15 mouse cellular contexts compared by ENCODE assay signal in genomic region chr13:106768807-106769206, GRCm38 (mm10).
DNase-seq lines count a peak whose midpoint lies in the region.
"Had no signal": no experiment of that assay in that cellular context is flagged by ENCODE, and none has a peak within 500 bp of the region (broad histone marks: within the 10 kb centered on the region; RNA-seq: fewer than 3 reads in every experiment).

No protein-coding gene starts in this region.

- DNase-seq in heart, adult 11 months: peak; percentile 70
- DNase-seq in heart, postnatal 10 days: no peak
- DNase-seq in left cerebral cortex, adult 9 months (ENCODE audit: low spot score in 2 of 2): peak; percentile 6 to 11
- DNase-seq in left cerebral cortex, adult 8-10 months (ENCODE audit: low spot score in 2 of 2): no peak
- peak; percentile 49 for DNase-seq in brain, adult 2 months (ENCODE audit: low read depth, low spot score)
- peak; percentile 38 for DNase-seq in telencephalon, adult 2 months (ENCODE audit: low read depth, low spot score)
- DNase-seq in kidney, postnatal 25 days: no peak
- DNase-seq: adrenal gland, adult 2 months; adrenal gland, postnatal 10 days; adrenal gland, postnatal 25 days; cerebellum, adult 11-12 months; cerebellum, adult 2 months; cerebellum, adult 9-10 months; cerebellum, postnatal 10 days; cerebellum, postnatal 25 days had no signal

- intact Hi-C loops in heart, postnatal 10 days (cut with DNase I): no loop called here

Comparison
In these comparisons a context has a peak if more than half of its experiments do, and no peak if none do; other contexts are left out.
1. DNase-seq: peak in heart, adult 11 months (single experiment), left cerebral cortex, adult 9 months (2 of 2), brain, adult 2 months (single experiment) and telencephalon, adult 2 months (single experiment); none in heart, postnatal 10 days (0 of 2), left cerebral cortex, adult 8-10 months (0 of 2) and kidney, postnatal 25 days (0 of 2).